Mouse (Mus musculus) left cerebral cortex, adult 2 months (tissue): ENCODE measurements around the gene Nap1l1. TPM values are rescaled to one million over a fixed set of nuclear protein-coding genes. Genes with fewer than 3 reads are reported as not detected.
"Not testable (repeated sequence)": the region's sequence is repeated elsewhere in the genome, so short reads cannot be mapped to it uniquely, and the experiment has no call there.

ENCODE experiments used
- DNase-seq, 2 experiments: peaks; one replicate each; pipeline ENCODE4 v3.0.0; 2021 to 2022; ENCODE audit warnings: low spot score in 2 of 2, mixed read lengths in 1 of 2; ENCODE audit errors: extremely low spot score in 1 of 2
- H3K27ac ChIP-seq: fragments of 200-600 bp; 2 replicates; pipeline ENCODE4 v1.8.1; 2022
- H3K4me3 ChIP-seq: fragments of 200-600 bp; 2 replicates; pipeline ENCODE4 v1.8.1; 2022
- CTCF ChIP-seq: fragments of 200-600 bp; IDR thresholded peaks from 2 replicates; pipeline ENCODE4 v1.8.1; 2022; ENCODE audit warnings: antibody characterized with exemption, mild to moderate bottlenecking, moderate library complexity
- intact Hi-C: fragments of 180-260 bp; cut with DNase I; formaldehyde crosslinking; loops from one replicate; pipeline ENCODE4 v1.15.1; 2025
- total RNA-seq, 2 experiments: library from RNA; stranded (reverse); gene quantifications; 2 replicates each; pipeline ENCODE4 v1.2.3; 2021

Gene Nap1l1
- total RNA-seq, 2 experiments from 2014 or later = 217 to 237 TPM

- no peak for TF ChIP-seq CTCF
- no peak overlapping the region for H3K27ac ChIP-seq
- H3K4me3 ChIP-seq = no peak overlapping the region
- no peak for DNase-seq
- intact Hi-C loops = no loop called here
These were observed 11.1 kb downstream of the Nap1l1 start for GRCm38 (mm10) chr10:111484079-111484478.

- Histone ChIP-seq H3K4me3 (no peak overlapping the region), H3K27ac (no peak overlapping the region)
- intact Hi-C loops = loop anchor here (2.0 kb wide), 1 partner anchor 190 kb away; the partner anchor contains the start of gene Bbs10
- peak; percentile 35 for TF ChIP-seq CTCF
- peak in 1 of 2 experiments; percentile 2 for DNase-seq
These were observed 15.8 kb downstream of the Nap1l1 start for GRCm38 (mm10) chr10:111488793-111489192.

- H3K4me3 ChIP-seq, intact Hi-C loops, DNase-seq, H3K27ac ChIP-seq: not testable (repeated sequence)
These were observed 17.1 kb downstream of the Nap1l1 start for GRCm38 (mm10) chr10:111490079-111490478.

- intact Hi-C loops = no loop called here
- Histone ChIP-seq H3K27ac (no peak overlapping the region), H3K4me3 (no peak overlapping the region)
- no peak for DNase-seq
- no peak for TF ChIP-seq CTCF
These were observed 22.9 kb downstream of the Nap1l1 start for GRCm38 (mm10) chr10:111495888-111496287.

GRCm38 (mm10) chr10:111499892-111500291 is 26.9 kb downstream of the Nap1l1 start:
- no peak for DNase-seq
- no peak overlapping the region for H3K4me3 ChIP-seq
- intact Hi-C loops = loop anchor here (10.0 kb wide), 1 partner anchor 665 kb away; the partner anchor contains the start of genes Caps2 and Glipr1l3
- no peak overlapping the region for H3K27ac ChIP-seq
- no peak for TF ChIP-seq CTCF

GRCm38 (mm10) chr10:111503071-111503470 is 30.0 kb downstream of the Nap1l1 start:
- intact Hi-C loops = loop anchor here (2.0 to 10.0 kb wide), 2 partner anchors 204 to 662 kb away; partner anchors contain the start of genes Bbs10, Caps2 and Glipr1l3
- peak; percentile 99 for TF ChIP-seq CTCF
- Histone ChIP-seq H3K27ac (no peak overlapping the region; the same call in 1 of the 2 replicates), H3K4me3 (no peak overlapping the region)
- peak; percentile 79 to 83 for DNase-seq

- no peak overlapping the region for H3K27ac ChIP-seq
- intact Hi-C loops = loop anchor here (1.0 to 10.0 kb wide), 3 partner anchors 205 to 661 kb away; partner anchors contain the start of genes Bbs10, Caps2 and Glipr1l3
- no peak for TF ChIP-seq CTCF
- H3K4me3 ChIP-seq = no peak overlapping the region
- no peak for DNase-seq
These were observed 30.7 kb downstream of the Nap1l1 start for GRCm38 (mm10) chr10:111503716-111504115.

- TF ChIP-seq CTCF = no peak
- intact Hi-C loops = loop anchor here (1.0 to 10.0 kb wide), 4 partner anchors 153 to 660 kb away; partner anchors contain the start of genes Caps2 and Glipr1l3
These were observed 31.6 kb downstream of the Nap1l1 start for GRCm38 (mm10) chr10:111504606-111505005.

GRCm38 (mm10) chr10:111505406-111505805 is 32.4 kb downstream of the Nap1l1 start:
- intact Hi-C loops = loop anchor here (5.0 to 10.0 kb wide), 3 partner anchors 152 to 659 kb away; partner anchors contain the start of genes Caps2 and Glipr1l3

More at GRCm38 (mm10) chr10:111504606-111505005, 31.6 kb downstream of the Nap1l1 start:
- H3K27ac ChIP-seq = no peak overlapping the region
- no peak for DNase-seq
- no peak overlapping the region for H3K4me3 ChIP-seq

GRCm38 (mm10) chr10:111506101-111506925 is 33.3 kb downstream of the Nap1l1 start, which contains the start of gene Phlda1:
Gene Phlda1, plus strand, starts transcription at chr10:111506286.
- peak; percentile 93 to 95 for DNase-seq
- Histone ChIP-seq H3K27ac (peak within 1 kb of the TSS; percentile 96), H3K4me3 (peak within 1 kb of the TSS; percentile 81)
- intact Hi-C loops = loop anchor here (1.0 to 10.0 kb wide), 7 partner anchors 36 to 658 kb away; partner anchors contain the start of genes Caps2 and Glipr1l3
- TF ChIP-seq CTCF = peak; percentile 30

More at GRCm38 (mm10) chr10:111505406-111505805, 32.4 kb downstream of the Nap1l1 start:
- TF ChIP-seq CTCF = no peak
- no peak for DNase-seq
- Histone ChIP-seq H3K27ac (peak overlapping the region; percentile 64; the same call in 1 of the 2 replicates), H3K4me3 (no peak overlapping the region)

GRCm38 (mm10) chr10:111506926-111507459 is 34.0 kb downstream of the Nap1l1 start:
- peak overlapping the region; percentile 96 for H3K27ac ChIP-seq
- DNase-seq = peak in 1 of 2 experiments; percentile 52
- no peak for TF ChIP-seq CTCF
- peak overlapping the region; percentile 81 for H3K4me3 ChIP-seq
- intact Hi-C loops = loop anchor here (1.0 to 10.0 kb wide), 7 partner anchors 36 to 658 kb away; partner anchors contain the start of genes Caps2 and Glipr1l3
